Mouse (Mus musculus) central nervous system, embryonic 14 days (tissue): ENCODE results near the gene Gm7903. TPM values are rescaled to one million over a fixed set of nuclear protein-coding genes. Genes with fewer than 3 reads are reported as not detected.

Source experiments
- polyA plus RNA-seq: library from polyadenylated mRNA; depleted of rRNA; stranded (reverse); fragments of >200 nt; gene quantifications from 2 replicates; pipeline ENCODE4 v1.2.3, GENCODE M21; 2012; rRNA removed

Gene Gm7903
- not detected in 2 replicates for polyA plus RNA-seq

GRCm38 (mm10) chrX:135433535-135433934, at the start of gene Gm7903:
Gene Gm7903 (plus strand): TSS chrX:135433835.

Other genes starting within 250 kb of the Gm7903 start
- 33.9 and 34.5 TPM in 2 replicates for gene Tceal6, start 223.1 kb upstream of the Gm7903 start, polyA plus RNA-seq
- gene Pramel3, start 131.5 kb upstream of the Gm7903 start, polyA plus RNA-seq, result not detected in 2 replicates
- gene Gm5128, start 60.6 kb upstream of the Gm7903 start, polyA plus RNA-seq, result not detected in 2 replicates
- 0.01 TPM in 1 of 2 replicates, not detected in the other for gene AV320801, start 60.8 kb downstream of the Gm7903 start, polyA plus RNA-seq
- 0.06 TPM in 1 of 2 replicates, not detected in the other for gene Nxf7, start 164.9 kb downstream of the Gm7903 start, polyA plus RNA-seq
- gene Prame, start 193.9 kb downstream of the Gm7903 start, polyA plus RNA-seq, result 0.06 TPM in 1 of 2 replicates, not detected in the other